Mouse (Mus musculus): ENCODE data around the gene Olfr1393.

- TF ChIP-seq CTCF (IDR thresholded peaks at IDR 0.05) (no peak), EP300 (IDR thresholded peaks at IDR 0.05; ENCODE audit: insufficient read depth, low read depth, low read length) (no peak)
These were observed 13.5 kb upstream of the Olfr1393 start for GRCm38 (mm10) chr11:49264622-49265021.
